Mouse (Mus musculus): Measurements from ENCODE around the gene Lcn4.

GRCm38 (mm10) chr2:26638039-26638438 lies 33.0 kb downstream of the Lcn4 start:
- TF ChIP-seq EP300 (IDR thresholded peaks at IDR 0.05; ENCODE audit: low read depth) (no peak), CTCF (IDR thresholded peaks at IDR 0.05; ENCODE audit: low read depth) (no peak)

All from liver, postnatal 0 days (tissue).